Mouse (Mus musculus): ENCODE results near the gene Trio.

DNA sequence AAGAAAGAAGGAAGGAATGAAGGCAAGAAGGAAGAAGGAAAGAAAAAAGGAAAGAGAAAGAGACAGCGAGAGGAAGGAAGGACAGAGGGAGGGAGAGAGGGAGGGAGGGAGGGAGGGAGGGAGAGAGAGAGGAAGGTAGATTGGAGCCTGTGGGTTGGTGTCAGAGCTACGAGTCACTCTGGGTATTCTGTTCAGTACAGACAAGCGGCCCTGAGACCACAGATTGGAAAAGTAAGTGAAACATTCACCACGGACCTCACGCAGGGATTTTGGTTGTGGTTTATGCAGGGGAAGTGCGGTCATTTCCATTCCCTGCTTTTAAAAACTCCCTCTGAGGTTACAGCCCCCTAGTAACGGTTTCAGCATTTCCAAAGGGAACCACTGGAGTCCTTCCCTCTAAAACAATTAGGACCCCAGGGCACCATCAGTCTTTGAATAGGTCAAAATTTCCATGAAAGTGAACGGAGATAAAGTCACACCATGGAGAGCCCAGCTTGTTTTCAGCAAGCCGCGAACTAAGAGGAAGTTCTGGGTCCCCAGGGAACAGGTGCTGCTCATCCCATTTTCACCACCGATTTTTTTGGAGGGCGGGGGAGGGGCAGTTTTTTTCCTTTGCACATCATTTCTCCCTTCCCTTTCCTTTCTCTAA, 45.2 kb upstream of the Trio start:
- no peak for TF ChIP-seq CTCF (IDR thresholded peaks at IDR 0.05; ENCODE audit: insufficient read depth, low read length)
- TF ChIP-seq POLR2A (IDR thresholded peaks at IDR 0.05; ENCODE audit: borderline replicate concordance, extremely low read depth, low read depth, low read length): no peak
